Mouse (Mus musculus) lung, postnatal 0 days (tissue): ENCODE measurements at regions not wholly inside any gene's neighbourhood (a gene's known extent, or its start where the extent isn't known, plus 50 kb on each side); places are given as distances from the start of the nearest gene placed in this dataset.

Experiments
- ATAC-seq: fragments of 200-750 bp; cut with Nextera tagmentation; 2 replicates; pipeline ENCODE4 v1.8.0; 2017; ENCODE audit warnings: moderate library complexity
- DNase-seq: peaks from one replicate; pipeline ENCODE4 v3.0.0-alpha.2; 2016; ENCODE audit warnings: low spot score
- H3K27ac ChIP-seq: fragments of 300-500 bp; sonication (generic); 2 replicates; pipeline ENCODE4 v1.5.1; 2014; ENCODE audit warnings: antibody characterized with exemption, mild to moderate bottlenecking, low read length, mixed read lengths
- H3K27me3 ChIP-seq: fragments of 300-500 bp; sonication (generic); replicated peaks from 2 replicates; pipeline ENCODE4 v1.6.1; 2014; ENCODE audit warnings: low read length, mixed read lengths; ENCODE audit not compliant: insufficient read depth
- H3K36me3 ChIP-seq: fragments of 300-500 bp; sonication (generic); 2 replicates; pipeline ENCODE4 v1.6.1; 2014; ENCODE audit warnings: low read length, mixed read lengths; ENCODE audit not compliant: insufficient read depth
- H3K4me1 ChIP-seq: fragments of 300-500 bp; sonication (generic); 2 replicates; pipeline ENCODE4 v1.6.1; 2014; ENCODE audit warnings: antibody characterized with exemption, low read depth, low read length, mixed read lengths; ENCODE audit not compliant: insufficient read depth
- H3K4me2 ChIP-seq: fragments of 300-500 bp; sonication (generic); replicated peaks from 2 replicates; pipeline ENCODE4 v1.6.1; 2014; ENCODE audit warnings: low read depth, mild to moderate bottlenecking, low read length, moderate library complexity, mixed read lengths
- H3K4me3 ChIP-seq: fragments of 300-500 bp; sonication (generic); 2 replicates; pipeline ENCODE4 v1.5.1; 2014; ENCODE audit warnings: low read depth, low read length
- H3K9ac ChIP-seq: fragments of 300-500 bp; sonication (generic); replicated peaks from 2 replicates; pipeline ENCODE4 v1.6.1; 2014; ENCODE audit warnings: low read depth, mild to moderate bottlenecking
- H3K9me3 ChIP-seq: fragments of 300-500 bp; sonication (generic); 2 replicates; pipeline ENCODE4 v1.6.1; 2016; ENCODE audit warnings: low read length, mixed read lengths
- CTCF ChIP-seq: IDR thresholded peaks from 2 replicates; pipeline ENCODE4 v1.5.1; 2016; ENCODE audit warnings: antibody characterized with exemption, mild to moderate bottlenecking
- EP300 ChIP-seq: IDR thresholded peaks from 2 replicates; pipeline ENCODE4 v1.6.1; 2016; ENCODE audit warnings: antibody characterized with exemption, mild to moderate bottlenecking, control low read depth
- WGBS: fragments of 180-500 bp; shearing (Covaris S2); extraction: QIAGEN DNeasy Blood & Tissue Kit; methylation state at CpG from one replicate; pipeline ENCODE4 v1.1.7; 2014; 5-methylcytosine and 5-hydroxymethylcytosine counted together

GRCm38 (mm10) chr15:28560035-28560434 lies 356.5 kb downstream of the Dnah5 start:
- no peak for DNase-seq
- H3K4me2 ChIP-seq = no peak overlapping the region
- WGBS = 85% methylated on average over 1 of the region's 1 CpGs
- no peaks in the 10 kb centered on the region for H3K9me3 ChIP-seq
- no peaks in the 10 kb centered on the region for H3K36me3 ChIP-seq
- H3K27me3 ChIP-seq = no peaks in the 10 kb centered on the region
- ATAC-seq = no peak
- no peak overlapping the region for H3K9ac ChIP-seq
- no peaks in the 10 kb centered on the region for H3K4me1 ChIP-seq
- no peak overlapping the region for H3K27ac ChIP-seq
- TF ChIP-seq EP300 = no peak
- TF ChIP-seq CTCF = no peak
- H3K4me3 ChIP-seq = no peak overlapping the region

GRCm38 (mm10) chr15:28595294-28595693 lies 391.7 kb downstream of the Dnah5 start:
- no peak for ATAC-seq
- TF ChIP-seq CTCF (no peak), EP300 (no peak)
- no peak overlapping the region for H3K27ac ChIP-seq

GRCm38 (mm10) chr15:28595725-28596124 lies 392.2 kb downstream of the Dnah5 start:
- DNase-seq = no peak
- H3K4me3 ChIP-seq = no peak overlapping the region
- no peaks in the 10 kb centered on the region for H3K9me3 ChIP-seq
- 56% methylated on average over 4 of the region's 4 CpGs for WGBS
- TF ChIP-seq CTCF (no peak), EP300 (no peak)
- no peaks in the 10 kb centered on the region for H3K36me3 ChIP-seq
- H3K27me3 ChIP-seq = no peaks in the 10 kb centered on the region
- H3K4me1 ChIP-seq = no peaks in the 10 kb centered on the region
- H3K9ac ChIP-seq = no peak overlapping the region
- ATAC-seq = no peak
- H3K4me2 ChIP-seq = no peak overlapping the region
- H3K27ac ChIP-seq = no peak overlapping the region

More at GRCm38 (mm10) chr15:28595294-28595693, 391.7 kb downstream of the Dnah5 start:
- H3K4me3 ChIP-seq = no peak overlapping the region
- no peaks in the 10 kb centered on the region for H3K4me1 ChIP-seq
- no peak overlapping the region for H3K9ac ChIP-seq
- H3K9me3 ChIP-seq = no peaks in the 10 kb centered on the region
- DNase-seq = no peak
- no peaks in the 10 kb centered on the region for H3K27me3 ChIP-seq
- H3K4me2 ChIP-seq = no peak overlapping the region
- H3K36me3 ChIP-seq = no peaks in the 10 kb centered on the region

GRCm38 (mm10) chr15:28600132-28600531 lies 396.6 kb downstream of the Dnah5 start:
- TF ChIP-seq CTCF = no peak
- no peak for TF ChIP-seq EP300
- Histone ChIP-seq H3K27me3 (no peaks in the 10 kb centered on the region), H3K9me3 (no peaks in the 10 kb centered on the region), H3K4me2 (no peak overlapping the region), H3K9ac (no peak overlapping the region), H3K36me3 (no peaks in the 10 kb centered on the region), H3K4me3 (no peak overlapping the region), H3K27ac (no peak overlapping the region), H3K4me1 (no peaks in the 10 kb centered on the region)
- 62% methylated on average over 5 of the region's 5 CpGs for WGBS
- DNase-seq (no peak), ATAC-seq (no peak)

- no peak overlapping the region for H3K9ac ChIP-seq
- DNase-seq (no peak), ATAC-seq (no peak)
- no peak overlapping the region for H3K27ac ChIP-seq
- 61% methylated on average over 3 of the region's 3 CpGs for WGBS
- no peak overlapping the region for H3K4me2 ChIP-seq
- no peaks in the 10 kb centered on the region for H3K9me3 ChIP-seq
- no peaks in the 10 kb centered on the region for H3K27me3 ChIP-seq
- TF ChIP-seq EP300 (no peak), CTCF (no peak)
- no peaks in the 10 kb centered on the region for H3K4me1 ChIP-seq
- H3K36me3 ChIP-seq = no peaks in the 10 kb centered on the region
- no peak overlapping the region for H3K4me3 ChIP-seq
Observed at GRCm38 (mm10) chr15:28615662-28616061, 412.1 kb downstream of the Dnah5 start.

GRCm38 (mm10) chr15:28640349-28640748 lies 436.8 kb downstream of the Dnah5 start:
- Histone ChIP-seq H3K4me2 (no peak overlapping the region), H3K27me3 (no peaks in the 10 kb centered on the region), H3K36me3 (no peaks in the 10 kb centered on the region), H3K4me3 (no peak overlapping the region), H3K4me1 (no peaks in the 10 kb centered on the region), H3K9me3 (no peaks in the 10 kb centered on the region), H3K27ac (no peak overlapping the region), H3K9ac (no peak overlapping the region)
- ATAC-seq = no peak
- WGBS = 46% methylated on average over 3 of the region's 3 CpGs
- no peak for DNase-seq
- TF ChIP-seq CTCF (no peak), EP300 (no peak)

- H3K9ac ChIP-seq = no peak overlapping the region
- no peaks in the 10 kb centered on the region for H3K4me1 ChIP-seq
- no peaks in the 10 kb centered on the region for H3K9me3 ChIP-seq
- no peak overlapping the region for H3K4me3 ChIP-seq
- no peak for TF ChIP-seq CTCF
- no peak for TF ChIP-seq EP300
- ATAC-seq = no peak
- H3K27me3 ChIP-seq = no peaks in the 10 kb centered on the region
- 10% methylated on average over 1 of the region's 1 CpGs for WGBS
- H3K36me3 ChIP-seq = no peaks in the 10 kb centered on the region
- no peak overlapping the region for H3K4me2 ChIP-seq
- no peak for DNase-seq
- H3K27ac ChIP-seq = no peak overlapping the region
Observed at GRCm38 (mm10) chr15:28645122-28645521, 441.6 kb downstream of the Dnah5 start.
